Mouse (Mus musculus): Measurements from ENCODE around the gene Tm4sf5. TPM values are rescaled to one million over a fixed set of nuclear protein-coding genes. Genes with fewer than 3 reads are reported as not detected.
A peak's percentile ranks its signal among the peaks of the same experiment; 100 is the strongest.

The Tm4sf5 gene
- polyA plus RNA-seq, 1 experiment from 2014 or later, result 253 TPM

- ATAC-seq, result no peak
- H3K36me3 ChIP-seq (ENCODE audit: control insufficient read depth, insufficient read depth, low read length), result no peaks in the 10 kb centered on the region
- no peaks in the 10 kb centered on the region for H3K9me3 ChIP-seq (ENCODE audit: control insufficient read depth, low read length)
- peaks cover 6% of the 10 kb centered on the region; the same call in 1 of the 2 replicates for H3K4me1 ChIP-seq (ENCODE audit: control insufficient read depth, insufficient read depth, low read length)
- H3K27me3 ChIP-seq (replicated peaks; ENCODE audit: control insufficient read depth, insufficient read depth, low read length), result no peaks in the 10 kb centered on the region
- no peak overlapping the region for H3K4me3 ChIP-seq (ENCODE audit: low read length)
- no peak overlapping the region for H3K9ac ChIP-seq (ENCODE audit: low read depth, low read length)
- no peak overlapping the region for H3K4me2 ChIP-seq (ENCODE audit: low read depth, low read length)
- 53% methylated on average over 3 of the region's 3 CpGs for WGBS
- H3K27ac ChIP-seq (ENCODE audit: low read length), result no peak overlapping the region
These were observed 3.0 kb upstream of the Tm4sf5 start for GRCm38 (mm10) chr11:70502018-70502417.

GRCm38 (mm10) chr11:70506385-70506784 is 1.3 kb downstream of the Tm4sf5 start:
- no peaks in the 10 kb centered on the region for H3K36me3 ChIP-seq (ENCODE audit: control insufficient read depth, insufficient read depth, low read length)
- peak overlapping the region; percentile 50 for H3K4me3 ChIP-seq (ENCODE audit: low read length)
- WGBS, result 18% methylated on average over 4 of the region's 4 CpGs
- peaks cover 11% of the 10 kb centered on the region for H3K4me1 ChIP-seq (ENCODE audit: control insufficient read depth, insufficient read depth, low read length)
- no peaks in the 10 kb centered on the region for H3K27me3 ChIP-seq (replicated peaks; ENCODE audit: control insufficient read depth, insufficient read depth, low read length)
- ATAC-seq, result no peak
- peak overlapping the region; percentile 50 for H3K4me2 ChIP-seq (ENCODE audit: low read depth, low read length)
- H3K9ac ChIP-seq (ENCODE audit: low read depth, low read length), result no peak overlapping the region
- H3K27ac ChIP-seq (ENCODE audit: low read length), result peak overlapping the region; percentile 68; the same call in 1 of the 2 replicates
- no peaks in the 10 kb centered on the region for H3K9me3 ChIP-seq (ENCODE audit: control insufficient read depth, low read length)

- WGBS, result 75% methylated on average over 7 of the region's 7 CpGs
- Histone ChIP-seq H3K27ac (ENCODE audit: low read length) (no peak overlapping the region), H3K9me3 (ENCODE audit: control insufficient read depth, low read length) (no peaks in the 10 kb centered on the region), H3K27me3 (replicated peaks; ENCODE audit: control insufficient read depth, insufficient read depth, low read length) (no peaks in the 10 kb centered on the region), H3K4me2 (ENCODE audit: low read depth, low read length) (peak overlapping the region; percentile 18; the same call in 1 of the 2 replicates), H3K4me1 (ENCODE audit: control insufficient read depth, insufficient read depth, low read length) (peaks cover 11% of the 10 kb centered on the region), H3K4me3 (ENCODE audit: low read length) (no peak overlapping the region), H3K9ac (ENCODE audit: low read depth, low read length) (no peak overlapping the region), H3K36me3 (ENCODE audit: control insufficient read depth, insufficient read depth, low read length) (no peaks in the 10 kb centered on the region)
- ATAC-seq, result no peak
These were observed 2.0 kb downstream of the Tm4sf5 start for GRCm38 (mm10) chr11:70506962-70507515.

GRCm38 (mm10) chr11:70509753-70510564 is 4.9 kb downstream of the Tm4sf5 start:
- peak; percentile 42; the same call in 1 of the 2 replicates for ATAC-seq
- H3K36me3 ChIP-seq (ENCODE audit: control insufficient read depth, insufficient read depth, low read length), result no peaks in the 10 kb centered on the region
- H3K4me1 ChIP-seq (ENCODE audit: control insufficient read depth, insufficient read depth, low read length), result peaks cover 11% of the 10 kb centered on the region
- peak overlapping the region; percentile 26 for H3K4me2 ChIP-seq (ENCODE audit: low read depth, low read length)
- H3K4me3 ChIP-seq (ENCODE audit: low read length), result peak overlapping the region; percentile 17; the same call in 1 of the 2 replicates
- H3K27me3 ChIP-seq (replicated peaks; ENCODE audit: control insufficient read depth, insufficient read depth, low read length), result no peaks in the 10 kb centered on the region
- 13% methylated on average over 19 of the region's 19 CpGs for WGBS
- H3K9me3 ChIP-seq (ENCODE audit: control insufficient read depth, low read length), result no peaks in the 10 kb centered on the region
- H3K27ac ChIP-seq (ENCODE audit: low read length), result no peak overlapping the region
- no peak overlapping the region; the same call in 1 of the 2 replicates for H3K9ac ChIP-seq (ENCODE audit: low read depth, low read length)

DNA sequence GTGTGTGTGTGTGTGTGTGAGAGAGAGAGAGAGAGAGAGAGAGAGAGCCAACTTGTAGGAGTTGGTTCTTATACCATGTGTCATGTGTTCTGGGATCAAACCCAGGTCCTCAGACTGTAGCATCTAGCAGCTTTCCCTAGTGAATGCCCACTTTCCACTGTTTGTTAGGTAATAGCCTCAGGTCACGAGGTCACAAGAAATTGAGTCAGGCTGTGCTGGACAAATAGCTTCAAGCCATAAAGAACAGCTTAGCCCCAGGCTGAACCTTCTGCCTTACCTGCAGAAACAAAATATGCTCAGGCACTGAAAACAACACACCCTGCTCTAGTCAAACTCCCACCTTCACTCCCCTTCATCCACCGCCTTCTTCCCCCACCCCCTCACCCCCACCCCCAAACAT is 6.2 kb downstream of the Tm4sf5 start:
- H3K4me3 ChIP-seq (ENCODE audit: low read length), result no peak overlapping the region
- no peak overlapping the region for H3K4me2 ChIP-seq (ENCODE audit: low read depth, low read length)
- no peak overlapping the region for H3K27ac ChIP-seq (ENCODE audit: low read length)
- no peak overlapping the region for H3K9ac ChIP-seq (ENCODE audit: low read depth, low read length)
- no peak for ATAC-seq
- peaks cover 11% of the 10 kb centered on the region for H3K4me1 ChIP-seq (ENCODE audit: control insufficient read depth, insufficient read depth, low read length)
- WGBS, result 68% methylated on average over 2 of the region's 2 CpGs
- H3K27me3 ChIP-seq (replicated peaks; ENCODE audit: control insufficient read depth, insufficient read depth, low read length), result no peaks in the 10 kb centered on the region
- H3K36me3 ChIP-seq (ENCODE audit: control insufficient read depth, insufficient read depth, low read length), result no peaks in the 10 kb centered on the region
- H3K9me3 ChIP-seq (ENCODE audit: control insufficient read depth, low read length), result no peaks in the 10 kb centered on the region

DNA sequence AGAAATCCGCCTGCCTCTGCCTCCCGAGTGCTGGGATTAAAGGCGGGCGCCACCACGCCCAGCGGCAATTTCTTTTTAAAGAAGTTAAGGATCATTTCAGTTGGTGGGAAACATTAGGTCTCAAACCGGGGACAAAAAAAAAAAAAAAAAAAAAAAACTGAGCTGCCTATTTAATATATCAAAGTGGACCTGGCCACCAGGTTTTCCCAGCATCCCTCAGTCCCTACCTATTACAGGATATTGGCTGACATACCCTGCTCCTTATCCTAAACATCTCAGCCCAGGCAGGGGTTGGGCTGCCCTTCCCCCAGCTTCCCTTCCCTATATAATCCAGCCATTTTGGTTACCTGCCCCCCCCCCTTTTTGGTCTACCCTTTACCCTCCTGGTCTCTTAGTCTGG is 6.8 kb downstream of the Tm4sf5 start:
- 93% methylated on average over 7 of the region's 7 CpGs for WGBS
- H3K27ac ChIP-seq (ENCODE audit: low read length), result no peak overlapping the region
- ATAC-seq, result no peak
- no peak overlapping the region for H3K4me3 ChIP-seq (ENCODE audit: low read length)
- H3K9me3 ChIP-seq (ENCODE audit: control insufficient read depth, low read length), result no peaks in the 10 kb centered on the region
- no peak overlapping the region for H3K9ac ChIP-seq (ENCODE audit: low read depth, low read length)
- no peaks in the 10 kb centered on the region for H3K36me3 ChIP-seq (ENCODE audit: control insufficient read depth, insufficient read depth, low read length)
- no peaks in the 10 kb centered on the region for H3K27me3 ChIP-seq (replicated peaks; ENCODE audit: control insufficient read depth, insufficient read depth, low read length)
- peaks cover 11% of the 10 kb centered on the region for H3K4me1 ChIP-seq (ENCODE audit: control insufficient read depth, insufficient read depth, low read length)
- H3K4me2 ChIP-seq (ENCODE audit: low read depth, low read length), result no peak overlapping the region

DNA sequence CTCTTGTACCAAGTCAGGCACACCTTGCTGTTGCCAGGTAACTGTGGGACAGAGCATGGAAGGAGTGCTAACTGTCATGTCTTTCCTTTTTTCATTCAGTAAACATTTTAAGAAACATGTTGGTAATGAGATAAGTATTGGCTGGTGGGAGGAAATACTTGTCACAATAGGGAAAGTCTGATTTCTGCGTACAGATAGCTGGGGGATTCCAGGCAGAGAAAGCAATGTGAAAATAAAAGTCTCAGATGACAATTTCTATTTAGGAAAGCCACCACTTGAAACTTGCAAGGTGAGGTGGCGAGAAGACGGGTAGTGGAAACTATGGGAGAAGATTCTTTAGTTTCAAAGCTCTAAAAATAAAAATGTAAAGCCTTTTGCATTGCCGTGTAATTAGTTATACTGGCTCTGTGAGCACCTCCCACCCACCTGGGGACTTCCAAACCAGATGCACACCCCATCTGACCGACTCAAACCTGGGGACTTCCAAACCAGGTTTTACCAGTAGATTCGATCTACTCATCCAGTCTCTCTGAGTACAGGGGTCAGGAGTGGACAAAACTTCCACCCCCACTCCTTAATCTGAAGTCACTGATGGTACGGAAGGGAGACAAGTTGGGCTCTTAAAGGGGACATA is 7.8 kb downstream of the Tm4sf5 start:
- Histone ChIP-seq H3K4me3 (ENCODE audit: low read length) (no peak overlapping the region), H3K27ac (ENCODE audit: low read length) (no peak overlapping the region), H3K27me3 (replicated peaks; ENCODE audit: control insufficient read depth, insufficient read depth, low read length) (no peaks in the 10 kb centered on the region), H3K9ac (ENCODE audit: low read depth, low read length) (no peak overlapping the region), H3K4me1 (ENCODE audit: control insufficient read depth, insufficient read depth, low read length) (peaks cover 11% of the 10 kb centered on the region), H3K36me3 (ENCODE audit: control insufficient read depth, insufficient read depth, low read length) (no peaks in the 10 kb centered on the region), H3K9me3 (ENCODE audit: control insufficient read depth, low read length) (no peaks in the 10 kb centered on the region), H3K4me2 (ENCODE audit: low read depth, low read length) (no peak overlapping the region)
- WGBS, result 83% methylated on average over 7 of the region's 7 CpGs
- no peak for ATAC-seq

GRCm38 (mm10) chr11:70513520-70513919 is 8.5 kb downstream of the Tm4sf5 start:
- Histone ChIP-seq H3K4me2 (ENCODE audit: low read depth, low read length) (no peak overlapping the region), H3K4me3 (ENCODE audit: low read length) (no peak overlapping the region), H3K27ac (ENCODE audit: low read length) (no peak overlapping the region), H3K36me3 (ENCODE audit: control insufficient read depth, insufficient read depth, low read length) (no peaks in the 10 kb centered on the region), H3K9ac (ENCODE audit: low read depth, low read length) (no peak overlapping the region), H3K9me3 (ENCODE audit: control insufficient read depth, low read length) (no peaks in the 10 kb centered on the region), H3K4me1 (ENCODE audit: control insufficient read depth, insufficient read depth, low read length) (peaks cover 11% of the 10 kb centered on the region), H3K27me3 (replicated peaks; ENCODE audit: control insufficient read depth, insufficient read depth, low read length) (no peaks in the 10 kb centered on the region)
- no peak for ATAC-seq
- 61% methylated on average over 11 of the region's 11 CpGs for WGBS

- Histone ChIP-seq H3K27ac (ENCODE audit: low read length) (no peak within 1 kb of the TSS), H3K9ac (ENCODE audit: low read depth, low read length) (no peak within 1 kb of the TSS), H3K27me3 (replicated peaks; ENCODE audit: control insufficient read depth, insufficient read depth, low read length) (no peaks in the 10 kb centered on the region), H3K9me3 (ENCODE audit: control insufficient read depth, low read length) (no peaks in the 10 kb centered on the region), H3K36me3 (ENCODE audit: control insufficient read depth, insufficient read depth, low read length) (no peaks in the 10 kb centered on the region), H3K4me1 (ENCODE audit: control insufficient read depth, insufficient read depth, low read length) (peaks cover 13% of the 10 kb centered on the region), H3K4me3 (ENCODE audit: low read length) (no peak within 1 kb of the TSS), H3K4me2 (ENCODE audit: low read depth, low read length) (no peak within 1 kb of the TSS)
- WGBS, result 88% methylated on average over 7 of the region's 7 CpGs
- no peak for ATAC-seq
These were observed 9.2 kb downstream of the Tm4sf5 start, which contains the start of gene Vmo1 for GRCm38 (mm10) chr11:70514288-70514687. Gene Vmo1 (minus strand): TSS chr11:70514616.

All from intestine, embryonic 16.5 days (tissue).